Mouse (Mus musculus): Measurements from ENCODE around the gene Cerkl.

DNA sequence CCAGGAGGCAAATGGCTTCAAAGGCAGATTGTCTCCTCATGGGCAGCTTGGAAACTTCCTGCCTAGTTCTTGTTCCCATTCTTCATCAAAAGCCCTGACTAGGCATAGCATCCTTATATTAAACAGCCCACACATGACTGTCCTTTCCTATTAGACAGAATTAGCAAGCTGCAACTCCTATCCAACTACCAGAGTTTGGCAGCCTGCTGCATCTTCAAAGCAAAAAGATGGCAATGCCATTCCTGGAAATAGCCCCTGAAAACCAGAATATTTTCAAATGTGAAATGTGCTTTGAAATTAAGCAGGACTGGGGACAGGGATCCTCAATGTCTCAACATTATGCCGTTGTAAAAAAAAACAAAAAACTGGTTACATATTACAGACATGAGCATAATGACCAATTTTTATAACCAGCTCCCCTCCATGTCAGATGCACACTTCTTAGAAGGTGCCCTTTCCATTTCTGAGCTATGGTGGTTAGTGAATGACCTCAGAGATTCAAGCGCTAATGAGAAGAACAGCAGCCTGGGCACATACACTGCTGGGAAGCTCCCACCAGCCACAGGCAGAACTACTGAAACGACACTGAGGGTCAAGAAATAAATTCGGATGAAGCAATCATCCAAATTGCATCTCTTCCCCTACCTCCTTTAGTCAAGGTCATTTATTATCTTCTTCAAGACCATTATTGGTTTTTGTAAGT lies 104.3 kb downstream of the Cerkl start:
- TF ChIP-seq CTCF (IDR thresholded peaks at IDR 0.05) (no peak), EP300 (IDR thresholded peaks at IDR 0.05) (no peak)

Measured in lung, postnatal 0 days (tissue).